Mouse (Mus musculus) hindbrain, embryonic 15.5 days (tissue): Measurements from ENCODE around the gene Fbxw2. TPM values are rescaled to one million over a fixed set of nuclear protein-coding genes. Genes with fewer than 3 reads are reported as not detected.
"Not testable (repeated sequence)": the region's sequence is repeated elsewhere in the genome, so short reads cannot be mapped to it uniquely, and the experiment has no call there.

Experiments
- ATAC-seq: fragments of 200-750 bp; cut with Nextera tagmentation; 2 replicates; pipeline ENCODE4 v1.8.0; 2017; ENCODE audit warnings: low read depth, moderate number of reproducible peaks, moderate TSS enrichment; ENCODE audit not compliant: low FRiP score
- H3K27ac ChIP-seq: fragments of 300-500 bp; sonication (generic); replicated peaks from 2 replicates; pipeline ENCODE4 v1.5.1; 2015; ENCODE audit warnings: mild to moderate bottlenecking, inconsistent platforms
- H3K27me3 ChIP-seq: fragments of 300-500 bp; sonication (generic); 2 replicates; pipeline ENCODE4 v1.6.1; 2015; ENCODE audit warnings: control low read depth, inconsistent platforms
- H3K36me3 ChIP-seq: fragments of 300-500 bp; sonication (generic); 2 replicates; pipeline ENCODE4 v1.6.1; 2015; ENCODE audit warnings: control low read depth, inconsistent platforms
- H3K4me1 ChIP-seq: fragments of 300-500 bp; sonication (generic); replicated peaks from 2 replicates; pipeline ENCODE4 v1.6.1; 2015; ENCODE audit warnings: control low read depth, inconsistent platforms
- H3K4me2 ChIP-seq: fragments of 300-500 bp; sonication (generic); 2 replicates; pipeline ENCODE4 v1.6.1; 2015; ENCODE audit warnings: moderate library complexity, mild to moderate bottlenecking, inconsistent platforms
- H3K4me3 ChIP-seq: fragments of 300-500 bp; sonication (generic); 2 replicates; pipeline ENCODE4 v1.5.1; 2015; ENCODE audit warnings: mild to moderate bottlenecking, inconsistent platforms
- H3K9ac ChIP-seq: fragments of 300-500 bp; sonication (generic); 2 replicates; pipeline ENCODE4 v1.6.1; 2015; ENCODE audit warnings: inconsistent platforms
- H3K9me3 ChIP-seq: fragments of 300-500 bp; sonication (generic); 2 replicates; pipeline ENCODE4 v1.6.1; 2016; ENCODE audit warnings: control low read depth, inconsistent platforms
- WGBS: fragments of 180-500 bp; shearing (Covaris S2); methylation state at CpG from one replicate; pipeline ENCODE4 v1.1.7; 2015; 5-methylcytosine and 5-hydroxymethylcytosine counted together
- polyA plus RNA-seq: library from polyadenylated mRNA; unstranded; fragments of >200 nt; fragmentation: Nextera tagmentation; extraction: Ambion mirVana; gene quantifications from 2 replicates; pipeline ENCODE4 v1.2.1, GENCODE M21; 2015

Fbxw2 gene
- polyA plus RNA-seq, 1 experiment from 2014 or later, result 97.6 TPM

DNA sequence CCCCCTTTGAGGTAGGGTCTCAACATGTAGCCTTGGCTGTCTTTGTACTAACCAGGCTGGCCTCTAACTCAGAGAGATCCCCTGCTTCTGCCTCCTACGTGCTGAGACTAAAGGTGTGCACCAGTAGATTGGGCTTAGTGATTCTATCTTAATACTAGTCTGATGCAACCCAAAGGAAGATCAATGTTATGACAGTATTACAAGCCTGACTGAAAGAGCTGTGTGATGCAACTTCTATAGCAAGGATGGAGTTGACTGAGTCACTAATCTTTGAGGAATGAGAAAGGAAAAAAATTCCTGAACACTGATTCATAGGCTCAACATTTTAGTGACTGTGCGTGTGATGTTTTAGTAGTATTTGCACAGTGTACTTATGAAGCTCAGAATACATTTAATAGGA, 56.1 kb downstream of the Fbxw2 start:
- 91% methylated on average over 2 of the region's 2 CpGs for WGBS
- peaks cover 20% of the 10 kb centered on the region for H3K36me3 ChIP-seq
- no peak overlapping the region for H3K27ac ChIP-seq
- H3K4me2 ChIP-seq, result peak overlapping the region; percentile 60
- no peak for ATAC-seq
- no peaks in the 10 kb centered on the region for H3K9me3 ChIP-seq
- H3K4me3 ChIP-seq, result peak overlapping the region; percentile 75; the same call in 1 of the 2 replicates
- peaks cover 31% of the 10 kb centered on the region for H3K4me1 ChIP-seq
- H3K9ac ChIP-seq, result no peak overlapping the region
- H3K27me3 ChIP-seq, result no peaks in the 10 kb centered on the region

DNA sequence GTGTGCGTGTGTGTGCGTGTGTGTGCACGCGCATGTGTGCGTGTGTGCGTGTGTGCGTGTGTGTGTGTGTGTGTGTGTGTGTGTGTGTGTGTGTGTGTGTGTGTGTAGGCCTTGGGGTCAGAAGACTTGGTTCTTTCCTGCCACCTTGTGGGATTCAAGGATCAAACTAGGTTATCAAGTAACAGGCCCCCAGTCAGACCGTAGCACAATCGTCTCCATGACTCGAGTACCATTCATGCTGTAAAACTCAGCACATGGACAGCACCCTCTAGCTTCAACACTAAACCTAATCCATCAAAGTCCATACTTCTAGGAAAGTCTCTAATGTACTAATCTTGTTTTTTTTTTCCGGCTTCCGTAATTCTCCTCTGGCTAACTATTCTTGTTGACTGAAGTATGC, 61.3 kb downstream of the Fbxw2 start:
- Histone ChIP-seq H3K4me1 (no peaks in the 10 kb centered on the region), H3K4me2 (no peak overlapping the region), H3K4me3 (no peak overlapping the region), H3K9me3 (no peaks in the 10 kb centered on the region), H3K36me3 (no peaks in the 10 kb centered on the region), H3K9ac (no peak overlapping the region), H3K27ac (no peak overlapping the region), H3K27me3 (no peaks in the 10 kb centered on the region)
- no peak for ATAC-seq
- WGBS, result 57% methylated on average over 9 of the region's 12 CpGs

DNA sequence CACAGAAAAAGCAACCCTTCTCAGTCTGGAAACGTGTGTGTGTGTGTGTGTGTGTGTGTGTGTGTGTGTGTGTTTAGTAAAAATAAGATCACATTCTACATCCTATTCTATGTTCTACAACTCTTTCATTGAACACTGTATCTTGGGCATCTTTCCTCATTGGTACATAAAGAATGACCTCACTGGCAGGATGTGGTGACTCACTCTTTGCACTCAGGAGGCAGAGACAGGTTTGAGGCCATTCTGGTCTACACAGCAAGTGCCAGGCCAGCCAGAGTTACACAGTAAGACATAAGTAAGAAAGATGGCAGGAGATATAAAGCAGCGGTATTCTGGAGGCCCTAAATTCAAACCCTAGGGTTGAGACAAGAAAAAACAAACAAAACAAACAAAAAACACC, 63.2 kb downstream of the Fbxw2 start:
- 74% methylated on average over 2 of the region's 2 CpGs for WGBS
- no peak overlapping the region for H3K9ac ChIP-seq
- no peak overlapping the region for H3K4me2 ChIP-seq
- no peaks in the 10 kb centered on the region for H3K9me3 ChIP-seq
- H3K4me3 ChIP-seq, result no peak overlapping the region
- no peaks in the 10 kb centered on the region for H3K4me1 ChIP-seq
- no peaks in the 10 kb centered on the region for H3K27me3 ChIP-seq
- H3K27ac ChIP-seq, result no peak overlapping the region
- H3K36me3 ChIP-seq, result no peaks in the 10 kb centered on the region
- ATAC-seq, result no peak

DNA sequence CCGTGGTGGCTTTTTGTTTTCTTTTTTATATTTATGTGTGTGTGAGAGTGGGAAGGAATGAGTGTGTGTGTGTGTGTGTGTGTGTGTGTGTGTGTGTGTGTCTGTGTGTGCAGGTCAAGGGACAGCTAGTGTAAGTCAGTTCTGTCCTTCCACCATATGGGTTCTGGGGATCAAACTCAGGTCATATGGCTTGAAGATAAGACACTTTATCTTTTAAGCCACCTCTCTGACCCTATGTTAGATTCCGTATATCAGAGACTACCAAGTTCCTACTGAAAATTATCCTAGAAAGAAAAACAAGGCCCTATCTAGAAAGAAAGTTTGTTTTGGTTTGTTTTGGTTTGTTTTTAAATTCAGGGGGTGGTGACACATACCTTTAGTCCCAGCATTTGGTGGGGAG, 63.9 kb downstream of the Fbxw2 start:
- 87% methylated on average over 2 of the region's 2 CpGs for WGBS
- ATAC-seq, result no peak
- Histone ChIP-seq H3K27me3 (no peaks in the 10 kb centered on the region), H3K4me3 (no peak overlapping the region), H3K36me3 (no peaks in the 10 kb centered on the region), H3K4me1 (no peaks in the 10 kb centered on the region), H3K9me3 (no peaks in the 10 kb centered on the region), H3K9ac (no peak overlapping the region), H3K4me2 (no peak overlapping the region), H3K27ac (no peak overlapping the region)

DNA sequence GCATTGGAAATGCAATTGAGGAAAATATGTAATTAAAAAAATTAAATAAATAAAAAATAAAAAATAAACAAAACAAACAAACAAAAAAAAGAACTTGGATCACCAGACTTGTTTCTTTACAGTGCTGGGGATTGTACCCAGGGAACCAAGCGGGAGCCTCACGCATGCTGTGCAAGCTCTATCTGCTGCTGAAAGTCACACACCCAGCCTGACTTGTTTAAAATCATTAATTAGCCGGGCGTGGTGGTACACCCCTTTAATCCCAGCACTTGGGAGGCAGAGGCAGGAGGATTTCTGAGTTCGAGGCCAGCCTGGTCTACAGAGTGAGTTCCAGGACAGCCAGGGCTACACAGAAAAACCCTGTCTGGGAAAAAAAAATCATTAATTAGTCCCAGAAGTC, 64.8 kb downstream of the Fbxw2 start:
- H3K4me2 ChIP-seq, H3K27me3 ChIP-seq, H3K27ac ChIP-seq, H3K9me3 ChIP-seq, H3K4me1 ChIP-seq, H3K4me3 ChIP-seq, ATAC-seq, H3K36me3 ChIP-seq, H3K9ac ChIP-seq: not testable (repeated sequence)
- 89% methylated on average over 5 of the region's 5 CpGs for WGBS

DNA sequence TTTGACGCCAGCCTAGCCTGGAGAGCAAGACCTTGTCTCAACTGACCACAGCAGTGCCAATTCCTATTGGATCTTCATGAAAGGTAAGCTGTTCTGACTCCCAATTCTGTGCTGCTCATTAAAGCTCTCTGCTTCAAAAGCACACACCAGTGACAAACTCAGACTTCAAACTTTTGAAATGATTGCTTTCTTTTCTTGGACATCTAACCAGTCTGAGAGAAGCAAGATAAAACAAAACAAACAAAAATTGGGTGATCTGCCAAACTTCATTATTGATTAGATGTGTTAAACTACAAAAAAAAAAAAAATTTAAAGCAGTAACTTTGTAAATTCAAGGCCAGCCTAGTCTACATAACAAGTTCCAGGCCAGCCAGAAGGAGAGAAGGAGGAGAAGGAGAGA, 68.8 kb downstream of the Fbxw2 start:
- 72% methylated on average over 1 of the region's 1 CpGs for WGBS

DNA sequence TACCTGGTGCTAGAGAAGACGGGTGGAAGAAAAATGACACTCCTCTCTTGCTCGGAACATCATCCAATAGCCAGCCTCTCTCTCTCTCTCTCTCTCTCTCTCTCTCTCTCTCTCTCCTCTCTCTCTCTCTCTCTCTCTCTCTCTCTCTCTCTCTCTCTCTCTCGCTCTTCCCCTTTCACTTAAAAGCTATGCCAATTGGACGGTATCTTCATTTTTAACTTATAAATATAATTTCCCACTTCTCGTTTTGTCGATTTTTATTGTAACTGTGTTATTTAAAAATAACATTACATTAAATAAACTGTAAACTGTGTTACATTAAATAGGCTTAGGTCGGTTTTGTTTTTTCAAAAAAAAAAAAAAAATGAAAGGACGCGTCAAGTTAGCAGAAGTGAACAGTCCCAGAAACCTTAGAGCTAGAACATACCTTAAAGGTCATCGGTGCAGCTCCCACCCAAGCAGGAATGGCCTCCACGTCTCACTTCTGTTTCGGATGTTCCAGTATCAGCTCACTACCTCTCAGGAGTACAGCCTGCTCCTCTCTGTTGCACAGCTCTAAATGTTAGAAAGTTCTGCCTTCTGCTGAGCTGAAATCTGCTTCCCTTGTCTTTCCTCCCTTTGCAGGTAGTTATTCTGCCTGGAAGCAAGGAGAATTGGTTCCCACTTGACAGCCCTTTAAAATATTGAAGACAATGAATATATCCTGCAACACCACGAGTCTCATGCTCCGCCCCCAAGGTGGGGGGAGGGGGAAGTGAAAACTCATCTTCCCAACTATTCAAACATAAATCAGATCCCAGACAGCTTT, 71.4 kb downstream of the Fbxw2 start, which contains the start of gene Gapvd1:
Gene Gapvd1, minus strand, starts transcription at position 682 of the 808 bp plus-strand sequence.
- 1% methylated on average over 13 of the region's 14 CpGs for WGBS
- Histone ChIP-seq H3K4me1 (peaks cover 29% of the 10 kb centered on the region), H3K4me2 (peak within 1 kb of the TSS; percentile 70), H3K27ac (peak within 1 kb of the TSS; percentile 96), H3K9me3 (no peaks in the 10 kb centered on the region), H3K9ac (peak within 1 kb of the TSS; percentile 98), H3K4me3 (peak within 1 kb of the TSS; percentile 97), H3K36me3 (no peaks in the 10 kb centered on the region), H3K27me3 (no peaks in the 10 kb centered on the region)
- no peak for ATAC-seq

More for the DNA sequence above, 68.8 kb downstream of the Fbxw2 start:
- Histone ChIP-seq H3K4me3 (no peak overlapping the region), H3K27me3 (no peaks in the 10 kb centered on the region), H3K27ac (no peak overlapping the region), H3K4me1 (peaks cover 15% of the 10 kb centered on the region), H3K36me3 (no peaks in the 10 kb centered on the region), H3K9ac (no peak overlapping the region), H3K4me2 (no peak overlapping the region), H3K9me3 (no peaks in the 10 kb centered on the region)
- ATAC-seq, result no peak

Other genes starting within 250 kb of the Fbxw2 start
- gene Gapvd1, start 71.1 kb downstream of the Fbxw2 start, polyA plus RNA-seq, result 106 and 108 TPM in 2 replicates
- gene Hspa5, start 54.3 kb downstream of the Fbxw2 start, polyA plus RNA-seq, result 436 and 443 TPM in 2 replicates
- 24.8 and 27.3 TPM in 2 replicates for gene Rabepk, start 26.4 kb downstream of the Fbxw2 start, polyA plus RNA-seq
- not detected in 2 replicates for gene Gm34653, start 6.7 kb upstream of the Fbxw2 start, polyA plus RNA-seq
- 0.32 and 0.39 TPM in 2 replicates for gene Cutal, start 48.1 kb upstream of the Fbxw2 start, polyA plus RNA-seq
- 97.3 and 97.9 TPM in 2 replicates for gene Psmd5, start 48.7 kb upstream of the Fbxw2 start, polyA plus RNA-seq
- 2.1 and 2.3 TPM in 2 replicates for gene Phf19, start 87.7 kb upstream of the Fbxw2 start, polyA plus RNA-seq
- gene Traf1, start 135.5 kb upstream of the Fbxw2 start, polyA plus RNA-seq, result 2.0 and 2.2 TPM in 2 replicates
- 0.37 and 0.84 TPM in 2 replicates for gene Hc, start 235.1 kb upstream of the Fbxw2 start, polyA plus RNA-seq